Mouse (Mus musculus): ENCODE results near the gene AU040320. TPM values are rescaled to one million over a fixed set of nuclear protein-coding genes. Genes with fewer than 3 reads are reported as not detected.
A peak's percentile ranks its signal among the peaks of the same experiment; 100 is the strongest.

Gene AU040320
- 10 to 100 TPM; 37.1 to 37.6 TPM for total RNA-seq (2021)
- long read RNA-seq, experiment 1, full-length matches to known transcripts = 2 of 10 reads
- long read RNA-seq, experiment 1, partial matches to known transcripts = 5 of 10 reads
- long read RNA-seq, experiment 1, other reads (novel, unspliced or antisense) = 3 of 10 reads
- long read RNA-seq, experiment 2, full-length matches to known transcripts = 4 of 9 reads
- long read RNA-seq, experiment 2, partial matches to known transcripts = 3 of 9 reads
- long read RNA-seq, experiment 2, other reads (novel, unspliced or antisense) = 2 of 9 reads

- peak; percentile 97 for DNase-seq
Measured at GRCm38 (mm10) chr4:126753268-126754230, at the start of gene AU040320, which contains the start of gene Ncdn. AU040320 (plus strand) TSS chr4:126753544. Ncdn (minus strand) TSS chr4:126753438.

- DNase-seq = no peak
Measured at GRCm38 (mm10) chr4:126706630-126707438, 46.5 kb upstream of the AU040320 start.

- no peak for DNase-seq
Measured at GRCm38 (mm10) chr4:126707439-126707826, 45.9 kb upstream of the AU040320 start.

- no peak for DNase-seq
Measured at GRCm38 (mm10) chr4:126732111-126732510, 21.2 kb upstream of the AU040320 start.

- DNase-seq = peak in 1 of 2 experiments; percentile 21
Measured at GRCm38 (mm10) chr4:126732531-126733380, 20.6 kb upstream of the AU040320 start.

GRCm38 (mm10) chr4:126734001-126734603, 19.2 kb upstream of the AU040320 start:
- DNase-seq = no peak

GRCm38 (mm10) chr4:126734700-126735381, 18.5 kb upstream of the AU040320 start:
- DNase-seq = no peak

- peak in 1 of 2 experiments; percentile 11 for DNase-seq
Measured at GRCm38 (mm10) chr4:126735382-126736000, 17.9 kb upstream of the AU040320 start.

- DNase-seq = peak; percentile 50 to 54
Measured at GRCm38 (mm10) chr4:126736001-126736414, 17.3 kb upstream of the AU040320 start, which contains the start of gene Tfap2e. Tfap2e (minus strand) TSS chr4:126736240.

- peak in 1 of 2 experiments; percentile 35 for DNase-seq
Measured at GRCm38 (mm10) chr4:126739966-126740676, 13.2 kb upstream of the AU040320 start.

GRCm38 (mm10) chr4:126741448-126741847, 11.9 kb upstream of the AU040320 start:
- DNase-seq = peak; percentile 79 to 83

- no peak for DNase-seq
Measured at GRCm38 (mm10) chr4:126742976-126743375, 10.4 kb upstream of the AU040320 start.

GRCm38 (mm10) chr4:126743713-126744112, 9.6 kb upstream of the AU040320 start:
- DNase-seq = no peak

GRCm38 (mm10) chr4:126744831-126745230, 8.5 kb upstream of the AU040320 start:
- DNase-seq = no peak

GRCm38 (mm10) chr4:126745506-126746193, 7.7 kb upstream of the AU040320 start:
- DNase-seq = peak; percentile 59 to 72

- DNase-seq = no peak
Measured at GRCm38 (mm10) chr4:126746194-126746840, 7.0 kb upstream of the AU040320 start.

- no peak for DNase-seq
Measured at GRCm38 (mm10) chr4:126748381-126748780, 5.0 kb upstream of the AU040320 start.

All from adrenal gland, postnatal 36 days (tissue).